Mouse (Mus musculus) brain, adult 10 weeks (tissue): Measurements from ENCODE around the gene Gm11011. TPM values are rescaled to one million over a fixed set of nuclear protein-coding genes. Genes with fewer than 3 reads are reported as not detected.

Source experiments
- polyA plus RNA-seq: library from polyadenylated mRNA; stranded (reverse); fragments of 350-450 nt; fragmentation: Illumina TruSeq; extraction: RNeasy Lipid Tissue Mini Kit (QIAGEN cat#74804); gene quantifications from one replicate; pipeline ENCODE4 v1.2.3, GENCODE M21; 2015; ENCODE audit warnings: low read depth, low replicate concordance

The Gm11011 gene
- polyA plus RNA-seq, result not detected

GRCm38 (mm10) chr2:169587645-169588044 lies at the start of gene Gm11011:
Gm11011 (minus strand) TSS chr2:169587745.

DNA sequence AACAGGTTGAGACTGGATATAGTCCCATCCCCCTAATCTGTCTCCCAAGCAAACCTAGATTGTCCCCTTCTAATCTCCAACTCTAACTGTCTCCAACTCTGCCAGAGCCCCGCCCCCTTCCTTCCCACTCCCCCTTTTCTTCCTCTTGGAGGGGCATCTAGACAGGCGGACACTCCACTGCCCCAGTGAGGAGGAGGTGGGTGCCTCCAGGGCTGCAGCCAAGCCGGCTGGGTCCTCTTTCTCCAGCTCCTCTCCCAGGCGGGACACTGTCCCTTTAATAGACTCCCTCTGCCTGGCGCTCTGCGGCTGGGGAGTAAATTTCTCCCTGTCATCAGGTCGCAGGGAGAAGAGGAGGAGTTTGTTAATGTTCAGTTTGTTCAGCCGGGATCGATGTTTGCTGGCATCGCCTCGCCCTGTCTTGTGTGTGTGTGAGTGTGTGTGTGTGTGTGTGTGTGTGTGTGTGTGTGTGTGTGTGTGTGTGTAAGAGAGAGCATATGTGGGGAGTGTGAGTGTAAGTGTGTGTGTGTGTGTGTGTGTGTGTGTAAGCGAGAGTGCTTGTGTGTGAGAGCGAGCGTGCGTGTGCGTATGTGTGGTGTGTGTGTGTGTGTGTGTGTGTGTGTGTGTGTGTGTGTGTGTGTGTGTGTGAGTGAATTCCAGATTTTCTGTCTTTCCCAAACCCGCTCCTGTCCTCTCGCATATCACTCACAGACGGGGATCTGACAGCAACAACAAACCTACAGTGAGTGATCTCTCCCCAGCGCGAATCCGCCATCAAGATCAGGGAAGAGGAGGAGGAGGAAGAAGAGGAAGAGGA lies 45.0 kb upstream of the Gm11011 start, which contains the start of gene Tshz2:
Tshz2 (plus strand) TSS at position 676 of the 814 bp plus-strand sequence.

Other genes with a start within 250 kb of the Gm11011 start
- gene Tshz2, start 45.3 kb upstream of the Gm11011 start, polyA plus RNA-seq, result 27.2 TPM